Mouse (Mus musculus) liver, embryonic 14.5 days (tissue): ENCODE measurements around the gene Elmo1.

Source experiments
- CTCF ChIP-seq: IDR thresholded peaks from 2 replicates; pipeline ENCODE4 v1.5.1; 2016; ENCODE audit warnings: antibody characterized with exemption, low read depth, control low read depth
- EP300 ChIP-seq: IDR thresholded peaks from 2 replicates; pipeline ENCODE4 v1.6.1; 2016; ENCODE audit warnings: antibody characterized with exemption, low read depth

GRCm38 (mm10) chr13:20353862-20354603 lies 263.6 kb downstream of the Elmo1 start:
- TF ChIP-seq CTCF (no peak), EP300 (no peak)
